Mouse (Mus musculus) limb, embryonic 10.5 days (tissue): Measurements from ENCODE around the gene Nim1k. TPM values are rescaled to one million over a fixed set of nuclear protein-coding genes. Genes with fewer than 3 reads are reported as not detected.

Experiments
- DNase-seq: peaks from one replicate; pipeline ENCODE4 v3.0.0-alpha.2; 2017; ENCODE audit warnings: low spot score
- H3K27ac ChIP-seq: fragments of 300-500 bp; sonication (generic); 2 replicates; pipeline ENCODE4 v1.5.1; 2016; ENCODE audit warnings: mild to moderate bottlenecking
- H3K27me3 ChIP-seq: fragments of 300-500 bp; sonication (generic); 2 replicates; pipeline ENCODE4 v1.6.1; 2016; ENCODE audit warnings: low read depth, mild to moderate bottlenecking; ENCODE audit not compliant: poor library complexity, severe bottlenecking
- H3K36me3 ChIP-seq: fragments of 300-500 bp; sonication (generic); 2 replicates; pipeline ENCODE4 v1.6.1; 2016; ENCODE audit warnings: mild to moderate bottlenecking, moderate library complexity
- H3K4me1 ChIP-seq: fragments of 300-500 bp; sonication (generic); 2 replicates; pipeline ENCODE4 v1.6.1; 2016
- H3K4me3 ChIP-seq: fragments of 300-500 bp; sonication (generic); 2 replicates; pipeline ENCODE4 v1.5.1; 2016; ENCODE audit warnings: mild to moderate bottlenecking, moderate library complexity
- H3K9me3 ChIP-seq: fragments of 300-500 bp; sonication (generic); replicated peaks from 2 replicates; pipeline ENCODE4 v1.6.1; 2016; ENCODE audit warnings: mild to moderate bottlenecking
- WGBS: fragments of 180-500 bp; shearing (Covaris S2); methylation state at CpG from one replicate; pipeline ENCODE4 v1.1.7; 2016; 5-methylcytosine and 5-hydroxymethylcytosine counted together
- polyA plus RNA-seq: library from polyadenylated mRNA; unstranded; fragments of >200 nt; fragmentation: Nextera tagmentation; extraction: Ambion mirVana; gene quantifications from 2 replicates; pipeline ENCODE4 v1.2.1, GENCODE M21; 2016

The Nim1k gene
- polyA plus RNA-seq, result 1.6 and 1.7 TPM in 2 replicates

DNA sequence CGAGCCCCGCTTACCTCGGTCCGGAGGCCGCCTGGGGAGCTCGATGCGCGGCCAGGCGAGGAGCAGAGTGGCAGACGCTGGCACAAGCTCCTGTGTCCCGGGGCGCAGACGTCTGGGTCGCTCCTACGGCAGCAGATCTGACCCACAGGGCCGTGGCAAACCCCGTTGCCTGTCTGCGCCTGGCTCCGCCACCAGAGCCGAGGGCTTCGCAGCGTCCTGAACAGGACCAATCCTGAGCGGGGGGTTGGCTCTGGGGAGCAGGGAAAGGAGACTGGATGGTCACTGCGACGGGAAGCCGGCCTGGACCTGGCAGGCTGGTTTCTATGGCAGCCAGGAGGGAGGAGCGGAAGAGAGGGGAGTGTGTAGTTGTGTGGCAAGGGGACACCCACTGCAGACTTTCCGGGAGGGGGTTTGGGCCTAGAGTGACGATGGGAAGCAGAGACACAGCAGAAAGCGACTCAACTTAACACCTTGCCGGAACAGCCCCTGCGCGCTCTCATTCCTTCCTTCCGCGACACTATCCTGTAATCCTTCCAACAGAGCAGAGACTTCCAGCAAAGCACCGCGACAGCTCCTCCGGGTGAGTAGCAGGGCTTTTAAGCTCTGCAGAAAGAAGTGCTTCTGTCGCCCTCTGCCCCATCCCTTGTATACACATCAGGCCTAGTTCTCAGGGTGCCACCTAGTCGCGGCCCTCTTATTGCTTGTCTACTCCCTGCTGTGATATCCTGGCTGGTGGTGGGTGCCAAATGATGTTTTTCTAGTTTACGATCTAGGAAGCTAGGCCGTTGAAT, at the start of gene Nim1k:
Gene Nim1k, minus strand, starts transcription at position 202 of the 791 bp plus-strand sequence.
- Histone ChIP-seq H3K36me3 (peaks cover 2% of the 10 kb centered on the region), H3K9me3 (no peaks in the 10 kb centered on the region), H3K27me3 (no peaks in the 10 kb centered on the region), H3K27ac (peak within 1 kb of the TSS; percentile 83), H3K4me3 (peak within 1 kb of the TSS; percentile 66), H3K4me1 (peaks cover 30% of the 10 kb centered on the region)
- DNase-seq, result peak; percentile 85
- WGBS, result 2% methylated on average over 43 of the region's 43 CpGs

DNA sequence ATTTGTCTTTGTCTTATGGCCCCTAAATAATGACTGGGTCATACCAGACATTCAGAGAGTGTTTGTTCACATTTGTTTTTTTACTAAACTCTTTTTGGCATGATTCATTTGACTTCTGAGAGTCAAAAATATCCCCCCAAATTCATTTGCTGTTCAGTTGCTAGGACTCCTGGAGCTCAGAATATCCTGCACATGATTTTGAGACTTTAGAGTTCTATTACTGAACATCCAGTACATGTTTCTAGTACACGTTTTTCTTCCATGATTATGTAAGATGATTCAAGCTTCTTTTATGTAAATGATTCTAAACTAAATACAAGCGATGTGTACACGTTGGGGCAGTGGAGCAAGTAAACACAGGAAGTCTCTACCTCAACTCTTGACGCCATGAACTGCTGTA, 42.0 kb upstream of the Nim1k start:
- Histone ChIP-seq H3K4me1 (no peaks in the 10 kb centered on the region), H3K27me3 (no peaks in the 10 kb centered on the region), H3K9me3 (no peaks in the 10 kb centered on the region), H3K4me3 (no peak overlapping the region), H3K36me3 (no peaks in the 10 kb centered on the region), H3K27ac (no peak overlapping the region)
- DNase-seq, result no peak
- WGBS, result 75% methylated on average over 4 of the region's 4 CpGs

DNA sequence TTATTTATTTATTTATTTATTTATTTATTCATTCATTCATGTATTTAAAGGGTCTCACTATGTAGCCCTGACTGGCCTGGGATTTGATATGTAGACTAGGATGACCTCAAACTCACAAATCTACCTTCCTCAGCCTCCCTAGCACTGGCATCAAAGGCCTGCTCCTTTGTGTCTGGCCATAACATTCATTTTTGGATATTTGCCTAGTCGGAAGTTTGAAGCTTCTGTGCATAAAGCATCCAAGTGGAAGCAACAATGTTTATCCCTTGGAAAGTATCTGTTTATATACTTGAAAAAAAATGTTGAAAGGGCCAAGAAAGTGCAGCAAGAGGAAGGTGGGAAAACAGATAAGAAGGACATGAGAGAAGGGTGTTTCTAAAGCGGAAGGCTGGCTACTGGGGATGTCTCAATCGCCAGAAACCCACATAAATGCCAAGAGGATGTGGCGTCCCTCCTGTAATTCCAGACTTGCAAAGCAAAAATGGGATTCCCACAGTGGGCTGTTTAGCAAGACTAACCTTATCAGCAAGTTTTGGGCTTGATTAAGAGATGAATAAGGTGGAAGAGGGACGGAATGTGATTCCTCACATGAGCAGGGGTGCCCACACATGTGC, 37.2 kb upstream of the Nim1k start:
- Histone ChIP-seq H3K9me3 (no peaks in the 10 kb centered on the region), H3K4me1 (peaks cover 14% of the 10 kb centered on the region), H3K27me3 (no peaks in the 10 kb centered on the region), H3K4me3 (no peak overlapping the region), H3K36me3 (peaks cover 13% of the 10 kb centered on the region), H3K27ac (no peak overlapping the region)
- 87% methylated on average over 5 of the region's 5 CpGs for WGBS
- DNase-seq, result no peak

DNA sequence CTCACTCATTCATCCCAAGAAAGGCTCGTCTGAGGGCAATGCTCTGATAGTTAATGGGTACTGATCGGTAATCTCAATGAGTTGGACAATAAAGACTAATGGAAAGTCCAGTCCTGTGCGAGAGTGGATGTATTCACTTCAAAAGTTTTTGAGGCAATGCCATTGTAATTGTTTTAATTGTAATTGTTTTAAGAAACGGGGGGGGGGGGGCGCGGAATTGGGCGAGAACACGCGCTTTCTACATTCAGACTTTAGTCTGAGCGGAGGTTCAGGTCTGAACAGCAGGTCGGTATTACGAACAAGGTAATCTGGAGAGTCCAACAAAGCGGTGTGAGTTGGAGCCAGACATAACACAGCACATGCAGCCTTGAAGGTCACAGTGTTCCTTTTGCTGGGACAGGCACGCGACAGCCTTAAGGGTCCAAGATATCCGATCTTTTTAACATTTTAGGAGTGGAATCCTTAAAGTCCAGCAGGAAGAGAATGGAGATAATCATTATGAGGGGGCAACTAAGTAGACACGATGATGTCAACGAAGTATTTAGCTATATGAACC, 36.0 kb upstream of the Nim1k start:
- Histone ChIP-seq H3K4me3 (peak overlapping the region; percentile 86), H3K27ac (peak overlapping the region; percentile 98), H3K36me3 (peaks cover 23% of the 10 kb centered on the region), H3K27me3 (no peaks in the 10 kb centered on the region), H3K9me3 (no peaks in the 10 kb centered on the region), H3K4me1 (peaks cover 14% of the 10 kb centered on the region)
- 4% methylated on average over 18 of the region's 18 CpGs for WGBS
- peak; percentile 40 for DNase-seq

DNA sequence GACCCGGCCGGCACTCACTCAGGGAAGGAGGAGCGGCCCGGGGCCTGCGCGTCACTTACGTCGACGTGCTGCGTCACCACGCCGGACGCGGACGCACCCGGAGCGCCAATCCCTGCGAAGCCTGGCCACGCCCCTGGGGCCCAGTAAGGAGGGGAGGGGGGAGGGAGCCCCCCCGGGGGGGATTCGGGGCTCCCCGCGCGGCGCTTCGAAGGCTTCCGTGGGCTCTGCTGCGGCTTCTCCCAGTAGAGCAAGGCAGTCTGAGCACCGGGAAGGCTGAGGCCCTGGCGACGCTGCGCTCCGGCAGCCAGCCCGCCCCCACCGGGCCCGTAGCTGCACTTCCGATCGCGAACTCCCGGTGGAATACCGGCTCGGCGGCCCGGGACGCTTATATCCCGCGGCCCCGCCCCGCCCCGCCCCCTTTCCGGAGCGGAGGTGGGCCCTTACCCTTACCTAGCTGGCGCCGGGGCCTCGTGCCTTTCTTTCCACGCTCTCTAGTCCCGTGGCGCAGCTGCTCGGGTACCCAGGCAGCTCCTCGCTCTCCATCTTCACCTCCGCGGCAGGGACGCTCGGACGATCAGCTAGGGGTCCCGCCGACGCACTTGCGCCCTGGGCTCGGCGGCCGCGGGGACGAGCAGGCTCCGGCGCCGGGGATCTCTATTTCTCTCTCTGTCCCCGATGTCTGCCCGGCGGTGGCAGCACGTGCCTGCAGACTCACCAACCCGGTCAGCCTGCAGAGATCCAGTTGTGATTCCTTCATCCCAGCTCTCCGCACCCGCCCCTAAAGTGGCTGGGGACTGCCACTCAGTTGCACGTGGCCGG, 35.3 kb upstream of the Nim1k start, which contains the start of gene Zfp131:
Gene Zfp131, minus strand, starts transcription at position 129 of the 819 bp plus-strand sequence.
- peak; percentile 98 for DNase-seq
- Histone ChIP-seq H3K27ac (peak within 1 kb of the TSS; percentile 98), H3K4me1 (peaks cover 14% of the 10 kb centered on the region), H3K4me3 (peak within 1 kb of the TSS; percentile 86), H3K27me3 (no peaks in the 10 kb centered on the region), H3K9me3 (no peaks in the 10 kb centered on the region), H3K36me3 (peaks cover 30% of the 10 kb centered on the region)
- WGBS, result under 1% methylated on average over 82 of the region's 86 CpGs

DNA sequence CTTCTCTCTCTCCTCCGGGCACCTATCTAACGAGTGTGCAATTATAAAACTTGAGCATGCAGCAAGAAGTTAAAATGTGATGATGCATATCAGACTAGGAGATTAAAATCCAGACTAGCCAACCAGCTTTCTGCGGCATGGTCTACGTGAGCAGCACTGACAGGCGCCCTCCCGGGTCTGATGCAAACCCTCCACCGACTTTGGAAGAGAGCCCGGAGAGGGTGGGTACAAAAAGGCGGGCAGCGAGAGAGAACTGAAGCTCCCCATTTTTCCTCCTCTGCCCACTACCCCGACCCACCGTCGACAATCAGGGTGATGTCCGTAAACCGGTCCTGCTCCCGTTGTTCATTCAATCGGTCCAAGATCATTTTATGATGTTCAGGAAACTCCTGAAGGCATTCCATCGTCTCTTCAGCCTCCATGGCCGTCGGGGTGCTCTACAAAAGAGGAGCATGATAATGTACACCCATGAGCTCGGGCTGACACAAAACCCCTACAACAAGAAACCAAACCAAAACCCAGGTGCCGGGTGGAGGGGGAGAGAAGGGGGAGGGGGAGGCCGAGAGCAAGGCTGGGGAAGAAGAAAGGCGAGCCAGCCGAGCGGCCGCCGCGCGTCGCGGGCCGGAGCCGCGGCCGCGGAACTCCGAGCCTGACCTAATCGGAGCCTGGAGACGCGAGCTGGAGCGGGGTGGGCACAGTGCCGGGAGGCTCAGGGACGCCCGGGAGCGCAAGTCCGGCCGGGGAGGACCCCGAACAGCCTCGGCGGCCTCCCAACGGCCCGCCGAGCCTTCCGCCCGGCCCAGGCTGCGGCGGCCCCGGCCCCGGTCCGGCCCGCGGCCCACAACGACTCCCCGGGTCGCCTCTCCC, 34.4 kb upstream of the Nim1k start:
- peak overlapping the region; percentile 86 for H3K4me3 ChIP-seq
- peak; percentile 51 for DNase-seq
- no peaks in the 10 kb centered on the region for H3K27me3 ChIP-seq
- no peaks in the 10 kb centered on the region for H3K9me3 ChIP-seq
- WGBS, result 2% methylated on average over 47 of the region's 66 CpGs
- H3K27ac ChIP-seq, result peak overlapping the region; percentile 98
- H3K36me3 ChIP-seq, result peaks cover 39% of the 10 kb centered on the region
- peaks cover 14% of the 10 kb centered on the region for H3K4me1 ChIP-seq

DNA sequence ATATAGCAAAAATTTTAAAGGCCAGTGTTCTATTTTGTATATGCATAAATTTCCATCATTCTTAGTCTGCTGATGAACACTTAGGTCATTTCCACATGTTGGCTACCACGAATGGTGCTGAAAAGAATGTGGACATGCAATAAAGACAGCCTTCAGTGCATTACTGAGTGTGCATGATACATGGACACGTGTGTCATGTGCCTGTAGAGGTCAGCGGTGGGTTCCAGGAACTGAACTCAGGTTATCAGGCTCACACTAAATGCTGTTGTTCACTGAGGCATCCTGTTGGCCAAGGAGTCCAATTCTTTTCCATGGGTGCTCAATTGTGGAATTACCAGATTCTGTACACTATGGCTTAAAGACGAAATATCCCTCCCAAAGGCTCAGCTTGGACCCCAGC, 27.9 kb upstream of the Nim1k start:
- H3K27me3 ChIP-seq, result no peaks in the 10 kb centered on the region
- no peak overlapping the region for H3K4me3 ChIP-seq
- no peaks in the 10 kb centered on the region for H3K9me3 ChIP-seq
- no peaks in the 10 kb centered on the region for H3K4me1 ChIP-seq
- 89% methylated on average over 4 of the region's 4 CpGs for WGBS
- peaks cover 96% of the 10 kb centered on the region for H3K36me3 ChIP-seq
- DNase-seq, result no peak
- no peak overlapping the region for H3K27ac ChIP-seq

DNA sequence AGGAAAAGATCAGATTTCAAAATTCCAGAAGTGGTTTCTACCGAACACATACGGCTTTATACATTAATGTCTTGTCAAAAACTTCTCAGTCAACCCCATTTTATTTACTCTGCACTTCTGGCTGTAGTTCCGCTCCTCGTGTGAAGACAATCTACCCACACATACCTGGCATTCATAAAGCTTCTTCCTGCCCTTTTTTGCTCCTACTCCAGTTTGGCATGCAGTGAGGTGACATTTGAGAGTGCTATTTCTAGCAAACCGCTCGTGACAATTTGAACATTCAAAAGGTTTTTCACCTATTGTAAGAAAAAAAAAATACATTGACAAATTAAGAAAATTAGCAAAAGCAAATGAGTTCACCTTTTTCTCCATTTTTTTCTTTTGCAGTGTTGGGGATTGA, 12.9 kb upstream of the Nim1k start:
- 93% methylated on average over 6 of the region's 6 CpGs for WGBS
- H3K4me3 ChIP-seq, result no peak overlapping the region
- no peaks in the 10 kb centered on the region for H3K4me1 ChIP-seq
- no peak overlapping the region for H3K27ac ChIP-seq
- no peaks in the 10 kb centered on the region for H3K9me3 ChIP-seq
- peaks cover 97% of the 10 kb centered on the region for H3K36me3 ChIP-seq
- no peaks in the 10 kb centered on the region for H3K27me3 ChIP-seq
- no peak for DNase-seq

DNA sequence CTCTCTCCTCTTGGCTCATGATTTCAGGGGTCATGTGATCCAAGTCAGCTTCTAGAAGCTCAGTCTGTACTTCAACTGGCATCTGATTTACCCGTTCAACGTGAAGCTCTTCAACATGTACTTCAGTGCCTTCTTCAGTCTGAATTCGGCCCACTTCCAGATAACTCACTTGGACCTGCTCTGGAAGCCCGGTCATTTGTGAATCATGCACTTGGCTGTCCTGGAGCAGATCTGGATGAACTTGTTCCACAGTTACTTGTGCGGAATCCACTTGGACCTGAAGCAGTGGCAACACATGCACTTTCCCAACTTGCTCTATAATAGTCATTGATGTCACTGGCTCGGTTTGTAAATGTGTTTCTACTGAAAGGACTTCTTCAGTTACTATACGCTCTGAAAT, 10.8 kb upstream of the Nim1k start:
- no peak for DNase-seq
- peaks cover 83% of the 10 kb centered on the region for H3K36me3 ChIP-seq
- H3K27ac ChIP-seq, result no peak overlapping the region
- no peaks in the 10 kb centered on the region for H3K27me3 ChIP-seq
- no peaks in the 10 kb centered on the region for H3K4me1 ChIP-seq
- 95% methylated on average over 7 of the region's 7 CpGs for WGBS
- no peak overlapping the region for H3K4me3 ChIP-seq
- H3K9me3 ChIP-seq, result no peaks in the 10 kb centered on the region

DNA sequence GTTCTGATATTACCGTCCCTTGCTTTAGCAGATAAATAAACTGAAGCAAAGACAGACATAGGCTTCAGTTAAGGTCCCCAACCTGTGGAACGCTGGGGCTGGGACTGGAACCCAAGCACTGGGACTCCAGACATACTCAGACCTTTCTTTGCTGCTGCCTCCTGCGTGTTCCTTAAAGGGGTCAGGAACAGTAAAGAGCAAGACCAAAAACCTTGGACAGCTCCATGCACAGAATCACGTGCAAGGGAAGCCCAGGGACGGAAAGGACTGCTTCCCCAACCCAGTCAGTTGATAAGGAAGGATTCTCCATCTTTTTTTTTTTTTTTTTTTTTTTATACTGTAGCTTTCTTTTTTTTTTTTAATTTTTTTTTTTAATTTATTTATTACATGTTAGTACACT, 1.1 kb upstream of the Nim1k start:
- peaks cover 30% of the 10 kb centered on the region for H3K4me1 ChIP-seq
- no peaks in the 10 kb centered on the region for H3K9me3 ChIP-seq
- H3K27me3 ChIP-seq, result no peaks in the 10 kb centered on the region
- H3K4me3 ChIP-seq, result no peak overlapping the region
- DNase-seq, result peak; percentile 43
- WGBS, result 33% methylated on average over 5 of the region's 5 CpGs
- no peak overlapping the region for H3K27ac ChIP-seq
- peaks cover 9% of the 10 kb centered on the region for H3K36me3 ChIP-seq

DNA sequence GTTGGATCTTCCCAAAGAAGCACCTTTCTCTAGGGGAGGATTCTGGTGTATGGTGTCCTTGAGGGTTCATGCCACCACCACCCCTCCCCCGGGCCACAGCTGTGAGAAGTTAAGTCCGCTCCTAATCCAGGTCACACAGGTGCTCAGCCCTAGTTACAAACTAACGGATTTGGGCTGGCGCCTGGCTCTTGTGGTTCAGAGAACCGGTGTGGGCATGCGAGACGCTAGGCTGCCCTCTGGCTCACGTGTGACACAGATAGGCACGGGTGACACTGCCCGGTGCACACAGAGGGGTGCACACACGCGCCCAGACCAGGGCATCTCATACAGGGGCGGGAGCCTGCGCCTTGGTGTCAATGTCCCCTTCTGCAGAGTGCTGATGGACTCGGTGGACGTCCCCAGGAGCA, 538 bp downstream of the Nim1k start:
- H3K9me3 ChIP-seq, result no peaks in the 10 kb centered on the region
- no peaks in the 10 kb centered on the region for H3K36me3 ChIP-seq
- peak overlapping the region; percentile 83 for H3K27ac ChIP-seq
- peak; percentile 62 for DNase-seq
- peaks cover 30% of the 10 kb centered on the region for H3K4me1 ChIP-seq
- WGBS, result under 1% methylated on average over 16 of the region's 16 CpGs
- no peaks in the 10 kb centered on the region for H3K27me3 ChIP-seq
- H3K4me3 ChIP-seq, result peak overlapping the region; percentile 66

DNA sequence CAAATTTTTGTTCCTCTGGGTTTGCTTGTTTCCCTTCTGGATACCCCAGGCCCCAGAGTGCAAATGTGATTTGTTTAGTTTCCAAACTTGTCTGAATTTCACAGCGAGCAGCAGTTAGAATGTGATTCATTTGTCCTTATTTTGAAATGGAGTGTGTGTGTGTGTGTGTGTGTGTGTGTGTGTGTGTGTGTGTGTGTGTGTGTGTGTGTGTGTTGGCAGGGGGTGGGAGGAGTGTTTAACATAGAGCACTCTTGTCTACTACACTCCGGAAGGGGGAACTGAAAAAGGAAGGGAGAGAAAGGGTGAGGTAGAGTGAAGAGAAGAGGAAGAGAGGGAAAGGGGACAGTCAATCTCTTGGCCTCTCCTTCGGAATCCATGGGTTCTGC, 1.1 kb downstream of the Nim1k start:
- Histone ChIP-seq H3K4me1 (peaks cover 30% of the 10 kb centered on the region), H3K9me3 (no peaks in the 10 kb centered on the region), H3K36me3 (no peaks in the 10 kb centered on the region), H3K27me3 (no peaks in the 10 kb centered on the region), H3K4me3 (peak overlapping the region; percentile 66), H3K27ac (no peak overlapping the region)
- 37% methylated on average over 3 of the region's 3 CpGs for WGBS
- DNase-seq, result no peak
